Mouse (Mus musculus) lung, postnatal 0 days (tissue): ENCODE results near the gene Gm9573.

Source experiments
- CTCF ChIP-seq: IDR thresholded peaks from 2 replicates; pipeline ENCODE4 v1.5.1; 2016; ENCODE audit warnings: antibody characterized with exemption, mild to moderate bottlenecking
- EP300 ChIP-seq: IDR thresholded peaks from 2 replicates; pipeline ENCODE4 v1.6.1; 2016; ENCODE audit warnings: antibody characterized with exemption, mild to moderate bottlenecking, control low read depth

DNA sequence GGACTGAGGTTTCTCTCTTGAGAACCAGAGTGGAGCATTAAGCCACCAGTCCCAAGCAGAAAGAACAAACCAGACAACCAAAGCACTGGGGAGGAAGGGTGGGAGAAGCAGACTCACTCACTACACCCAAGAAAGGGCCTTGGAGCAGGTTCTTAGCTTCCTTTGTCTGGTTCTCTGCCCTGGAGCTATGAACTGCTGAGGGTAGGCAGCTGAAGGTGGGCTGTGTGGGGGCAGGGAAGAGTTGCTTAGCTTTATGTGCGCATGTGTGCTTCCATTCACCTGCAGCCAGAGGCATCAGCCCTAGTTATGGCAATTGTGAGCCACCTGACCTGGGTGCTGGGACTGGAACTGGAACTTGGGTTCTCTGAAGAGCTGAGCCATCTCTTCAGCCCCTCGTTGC lies 26.6 kb upstream of the Gm9573 start:
- TF ChIP-seq CTCF (no peak), EP300 (no peak)
